Mouse (Mus musculus) limb, embryonic 10.5 days (tissue): ENCODE measurements around the gene Cd79b. TPM values are rescaled to one million over a fixed set of nuclear protein-coding genes. Genes with fewer than 3 reads are reported as not detected.
A peak's percentile ranks its signal among the peaks of the same experiment; 100 is the strongest.

Source experiments
- DNase-seq: peaks from one replicate; pipeline ENCODE4 v3.0.0-alpha.2; 2017; ENCODE audit warnings: low spot score
- H3K27ac ChIP-seq: fragments of 300-500 bp; sonication (generic); 2 replicates; pipeline ENCODE4 v1.5.1; 2016; ENCODE audit warnings: mild to moderate bottlenecking
- H3K27me3 ChIP-seq: fragments of 300-500 bp; sonication (generic); 2 replicates; pipeline ENCODE4 v1.6.1; 2016; ENCODE audit warnings: low read depth, mild to moderate bottlenecking; ENCODE audit not compliant: poor library complexity, severe bottlenecking
- H3K36me3 ChIP-seq: fragments of 300-500 bp; sonication (generic); 2 replicates; pipeline ENCODE4 v1.6.1; 2016; ENCODE audit warnings: mild to moderate bottlenecking, moderate library complexity
- H3K4me1 ChIP-seq: fragments of 300-500 bp; sonication (generic); 2 replicates; pipeline ENCODE4 v1.6.1; 2016
- H3K4me3 ChIP-seq: fragments of 300-500 bp; sonication (generic); 2 replicates; pipeline ENCODE4 v1.5.1; 2016; ENCODE audit warnings: mild to moderate bottlenecking, moderate library complexity
- H3K9me3 ChIP-seq: fragments of 300-500 bp; sonication (generic); replicated peaks from 2 replicates; pipeline ENCODE4 v1.6.1; 2016; ENCODE audit warnings: mild to moderate bottlenecking
- WGBS: fragments of 180-500 bp; shearing (Covaris S2); methylation state at CpG from one replicate; pipeline ENCODE4 v1.1.7; 2016; 5-methylcytosine and 5-hydroxymethylcytosine counted together
- polyA plus RNA-seq: library from polyadenylated mRNA; unstranded; fragments of >200 nt; fragmentation: Nextera tagmentation; extraction: Ambion mirVana; gene quantifications from 2 replicates; pipeline ENCODE4 v1.2.1, GENCODE M21; 2016

Cd79b gene
- polyA plus RNA-seq, 1 experiment from 2014 or later, result 2.4 TPM

GRCm38 (mm10) chr11:106283371-106283770, 31.2 kb downstream of the Cd79b start:
- no peaks in the 10 kb centered on the region for H3K4me1 ChIP-seq
- H3K36me3 ChIP-seq, result no peaks in the 10 kb centered on the region
- no peak for DNase-seq
- no peaks in the 10 kb centered on the region for H3K9me3 ChIP-seq
- H3K27me3 ChIP-seq, result no peaks in the 10 kb centered on the region
- H3K4me3 ChIP-seq, result no peak overlapping the region
- WGBS, result 87% methylated on average over 4 of the region's 4 CpGs
- no peak overlapping the region for H3K27ac ChIP-seq

GRCm38 (mm10) chr11:106282452-106282851, 32.1 kb downstream of the Cd79b start:
- no peaks in the 10 kb centered on the region for H3K9me3 ChIP-seq
- no peaks in the 10 kb centered on the region for H3K4me1 ChIP-seq
- no peak overlapping the region for H3K27ac ChIP-seq
- WGBS, result 90% methylated on average over 6 of the region's 6 CpGs
- no peak overlapping the region for H3K4me3 ChIP-seq
- no peak for DNase-seq
- no peaks in the 10 kb centered on the region for H3K27me3 ChIP-seq
- H3K36me3 ChIP-seq, result no peaks in the 10 kb centered on the region

- peaks cover 37% of the 10 kb centered on the region for H3K4me1 ChIP-seq
- no peaks in the 10 kb centered on the region for H3K27me3 ChIP-seq
- 10% methylated on average over 25 of the region's 25 CpGs for WGBS
- DNase-seq, result peak; percentile 94
- H3K27ac ChIP-seq, result peak within 1 kb of the TSS; percentile 73
- no peaks in the 10 kb centered on the region for H3K9me3 ChIP-seq
- no peaks in the 10 kb centered on the region for H3K36me3 ChIP-seq
- peak within 1 kb of the TSS; percentile 34 for H3K4me3 ChIP-seq
Observed at GRCm38 (mm10) chr11:106276454-106276853, 38.1 kb downstream of the Cd79b start, which contains the start of gene Tcam1. Gene Tcam1 (plus strand): TSS chr11:106276672.

- Histone ChIP-seq H3K27me3 (no peaks in the 10 kb centered on the region), H3K4me1 (peaks cover 52% of the 10 kb centered on the region), H3K4me3 (peak overlapping the region; percentile 17), H3K9me3 (no peaks in the 10 kb centered on the region), H3K27ac (peak overlapping the region; percentile 73), H3K36me3 (peaks cover 9% of the 10 kb centered on the region)
- DNase-seq, result peak; percentile 63
- WGBS, result 74% methylated on average over 7 of the region's 7 CpGs
Observed at GRCm38 (mm10) chr11:106274971-106275411, 39.6 kb downstream of the Cd79b start.

- H3K4me3 ChIP-seq, result peak overlapping the region; percentile 17; the same call in 1 of the 2 replicates
- peaks cover 9% of the 10 kb centered on the region for H3K36me3 ChIP-seq
- H3K27ac ChIP-seq, result peak overlapping the region; percentile 73; the same call in 1 of the 2 replicates
- no peaks in the 10 kb centered on the region for H3K9me3 ChIP-seq
- H3K4me1 ChIP-seq, result peaks cover 54% of the 10 kb centered on the region
- 87% methylated on average over 1 of the region's 1 CpGs for WGBS
- H3K27me3 ChIP-seq, result no peaks in the 10 kb centered on the region
- no peak for DNase-seq
Observed at GRCm38 (mm10) chr11:106274374-106274773, 40.2 kb downstream of the Cd79b start.

- H3K27ac ChIP-seq, result peak overlapping the region; percentile 98; the same call in 1 of the 2 replicates
- no peak for DNase-seq
- WGBS, result 94% methylated on average over 6 of the region's 6 CpGs
- no peaks in the 10 kb centered on the region for H3K9me3 ChIP-seq
- H3K4me1 ChIP-seq, result peaks cover 60% of the 10 kb centered on the region
- H3K36me3 ChIP-seq, result peaks cover 9% of the 10 kb centered on the region
- H3K4me3 ChIP-seq, result peak overlapping the region; percentile 89; the same call in 1 of the 2 replicates
- no peaks in the 10 kb centered on the region for H3K27me3 ChIP-seq
Observed at GRCm38 (mm10) chr11:106273811-106274210, 40.8 kb downstream of the Cd79b start.

- H3K27me3 ChIP-seq, result no peaks in the 10 kb centered on the region
- peaks cover 65% of the 10 kb centered on the region for H3K4me1 ChIP-seq
Observed at GRCm38 (mm10) chr11:106273311-106273684, 41.3 kb downstream of the Cd79b start.

GRCm38 (mm10) chr11:106272644-106273310, 41.8 kb downstream of the Cd79b start, which contains the start of gene Smarcd2:
Gene Smarcd2 (minus strand): TSS chr11:106272972.
- WGBS, result under 1% methylated on average over 72 of the region's 72 CpGs
- H3K9me3 ChIP-seq, result no peaks in the 10 kb centered on the region
- H3K27me3 ChIP-seq, result no peaks in the 10 kb centered on the region
- H3K36me3 ChIP-seq, result peaks cover 10% of the 10 kb centered on the region
- H3K4me3 ChIP-seq, result peak within 1 kb of the TSS; percentile 89
- DNase-seq, result peak; percentile 99
- H3K4me1 ChIP-seq, result peaks cover 70% of the 10 kb centered on the region
- peak within 1 kb of the TSS; percentile 98 for H3K27ac ChIP-seq

More at GRCm38 (mm10) chr11:106273311-106273684, 41.3 kb downstream of the Cd79b start:
- Histone ChIP-seq H3K4me3 (peak overlapping the region; percentile 89), H3K36me3 (peaks cover 9% of the 10 kb centered on the region), H3K9me3 (no peaks in the 10 kb centered on the region), H3K27ac (peak overlapping the region; percentile 98)
- DNase-seq, result no peak
- 17% methylated on average over 16 of the region's 16 CpGs for WGBS

GRCm38 (mm10) chr11:106271794-106272643, 42.5 kb downstream of the Cd79b start:
- Histone ChIP-seq H3K4me3 (peak overlapping the region; percentile 89), H3K36me3 (peaks cover 17% of the 10 kb centered on the region), H3K9me3 (no peaks in the 10 kb centered on the region), H3K4me1 (peaks cover 78% of the 10 kb centered on the region), H3K27ac (peak overlapping the region; percentile 98), H3K27me3 (no peaks in the 10 kb centered on the region)
- DNase-seq, result no peak
- WGBS, result 1% methylated on average over 41 of the region's 41 CpGs

- peak overlapping the region; percentile 98 for H3K27ac ChIP-seq
- WGBS, result 32% methylated on average over 5 of the region's 5 CpGs
- peaks cover 80% of the 10 kb centered on the region for H3K4me1 ChIP-seq
- peaks cover 25% of the 10 kb centered on the region for H3K36me3 ChIP-seq
- no peak for DNase-seq
- H3K27me3 ChIP-seq, result no peaks in the 10 kb centered on the region
- no peaks in the 10 kb centered on the region for H3K9me3 ChIP-seq
- peak overlapping the region; percentile 89 for H3K4me3 ChIP-seq
Observed at GRCm38 (mm10) chr11:106271131-106271793, 43.3 kb downstream of the Cd79b start.

GRCm38 (mm10) chr11:106269060-106269431, 45.5 kb downstream of the Cd79b start:
- peak; percentile 70 for DNase-seq
- H3K4me1 ChIP-seq, result peaks cover 59% of the 10 kb centered on the region
- WGBS, result 7% methylated on average over 3 of the region's 3 CpGs

GRCm38 (mm10) chr11:106268326-106269059, 46.1 kb downstream of the Cd79b start:
- WGBS, result 19% methylated on average over 8 of the region's 8 CpGs
- peak overlapping the region; percentile 40 for H3K4me3 ChIP-seq
- peaks cover 55% of the 10 kb centered on the region for H3K4me1 ChIP-seq
- peak overlapping the region; percentile 86 for H3K27ac ChIP-seq
- no peaks in the 10 kb centered on the region for H3K9me3 ChIP-seq
- H3K36me3 ChIP-seq, result peaks cover 52% of the 10 kb centered on the region
- DNase-seq, result peak; percentile 70
- H3K27me3 ChIP-seq, result no peaks in the 10 kb centered on the region

More at GRCm38 (mm10) chr11:106269060-106269431, 45.5 kb downstream of the Cd79b start:
- no peaks in the 10 kb centered on the region for H3K27me3 ChIP-seq
- H3K27ac ChIP-seq, result peak overlapping the region; percentile 86
- peak overlapping the region; percentile 40 for H3K4me3 ChIP-seq
- no peaks in the 10 kb centered on the region for H3K9me3 ChIP-seq
- peaks cover 47% of the 10 kb centered on the region for H3K36me3 ChIP-seq
